Mouse (Mus musculus): ENCODE data around the gene Gpr107.

Gpr107 gene

DNA sequence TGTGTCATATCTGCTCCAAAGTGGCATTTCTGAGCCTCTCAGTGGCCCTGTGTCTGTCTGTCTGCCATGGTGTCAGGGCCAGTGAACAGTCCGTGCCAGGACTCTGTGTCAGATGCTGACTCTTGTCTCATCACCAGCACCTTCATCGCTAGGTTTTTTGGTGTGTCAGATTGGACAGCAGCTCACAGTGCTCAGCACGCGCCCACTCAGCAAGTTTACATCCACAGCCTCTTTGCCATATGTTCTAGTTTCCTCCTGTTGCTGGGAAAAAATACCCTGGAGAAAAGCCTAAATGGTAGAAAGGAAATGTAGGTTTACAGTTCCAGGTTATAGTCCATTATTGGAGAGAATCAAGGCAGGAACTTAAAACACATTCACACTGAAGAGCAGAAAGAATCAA, 46.5 kb downstream of the Gpr107 start:
- TF ChIP-seq GATA4 (IDR thresholded peaks at IDR 0.05; ENCODE audit: insufficient replicate concordance, low read length), result no peak

DNA sequence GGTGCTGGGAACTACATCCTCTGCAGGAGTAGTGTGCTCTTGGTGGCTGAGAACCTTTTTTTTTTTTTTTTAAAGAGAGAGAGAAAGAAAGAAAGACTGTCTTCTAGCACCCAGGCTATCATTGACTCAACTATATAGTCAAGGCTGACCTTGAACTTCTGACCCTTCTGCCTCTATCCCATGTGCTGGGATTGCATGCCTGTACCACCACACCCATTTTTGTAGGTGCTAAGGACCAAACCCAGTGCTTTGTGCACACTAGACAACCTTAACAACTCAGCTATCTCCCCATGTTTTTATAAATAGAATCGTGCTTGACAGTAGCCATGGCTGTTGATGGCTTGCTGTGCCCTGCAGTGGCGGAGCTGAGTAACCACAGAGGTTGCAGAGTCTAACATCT, 47.9 kb downstream of the Gpr107 start:
- no peak for TF ChIP-seq GATA4 (IDR thresholded peaks at IDR 0.05; ENCODE audit: insufficient replicate concordance, low read length)

DNA sequence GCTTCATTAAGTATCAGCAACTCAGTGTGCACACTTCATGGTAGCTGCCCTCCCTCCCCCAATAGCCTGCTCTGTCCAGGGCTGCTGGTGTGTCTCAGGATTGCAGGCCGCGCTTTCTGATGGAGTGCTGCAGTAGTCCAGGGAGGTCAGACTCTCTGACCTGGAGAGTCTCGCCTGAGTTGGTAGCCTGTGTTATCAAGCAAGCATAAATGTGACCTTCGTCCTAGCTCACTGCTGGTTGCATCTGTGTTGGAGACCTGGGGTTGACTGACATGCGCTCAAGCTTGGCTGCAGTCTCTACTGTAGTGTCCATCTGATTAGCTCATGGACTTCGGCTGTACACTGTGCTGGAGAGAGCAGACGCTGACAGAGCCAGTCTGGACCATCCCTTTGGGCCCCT, 49.7 kb downstream of the Gpr107 start:
- TF ChIP-seq GATA4 (IDR thresholded peaks at IDR 0.05; ENCODE audit: insufficient replicate concordance, low read length), result no peak

DNA sequence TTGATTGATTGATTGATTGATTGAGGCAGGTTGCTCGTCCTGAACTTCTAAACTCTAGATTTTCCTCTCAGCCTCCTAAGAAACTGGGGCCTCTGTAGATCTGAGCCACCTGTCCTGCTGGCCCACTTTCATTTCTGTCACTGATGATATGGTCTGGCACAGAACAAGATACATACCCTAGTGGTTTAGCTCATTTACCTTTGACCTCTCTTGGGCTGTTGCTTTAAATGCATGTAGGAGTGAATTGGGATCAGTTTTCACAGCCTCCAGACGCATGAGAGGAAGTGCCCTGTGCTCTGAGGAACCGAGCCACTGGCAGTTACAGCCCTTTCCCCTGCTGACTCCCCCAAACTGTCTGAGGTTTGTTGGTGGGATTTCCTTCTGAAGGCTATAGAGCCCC, 50.2 kb downstream of the Gpr107 start:
- TF ChIP-seq GATA4 (IDR thresholded peaks at IDR 0.05; ENCODE audit: insufficient replicate concordance, low read length), result no peak

DNA sequence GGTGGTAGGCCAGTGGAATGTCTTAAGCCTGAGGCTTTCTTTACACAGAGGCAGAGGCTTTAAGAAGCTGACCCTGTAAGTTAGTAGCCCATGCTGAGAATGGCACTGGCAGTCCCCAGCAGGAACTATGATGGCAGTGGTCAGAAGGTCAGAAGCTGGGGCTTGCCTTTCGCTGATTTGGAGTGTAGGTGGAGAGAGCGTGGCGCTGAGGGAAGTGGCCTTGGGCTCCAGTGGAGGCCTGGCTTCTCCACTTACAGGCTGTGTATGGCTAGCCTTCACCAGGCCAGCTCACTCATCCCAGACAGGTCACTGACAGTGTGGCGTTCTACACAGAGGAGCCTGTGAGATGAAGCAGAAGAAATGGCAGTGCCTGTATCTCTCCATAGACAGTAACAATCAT, 50.8 kb downstream of the Gpr107 start:
- no peak for TF ChIP-seq GATA4 (IDR thresholded peaks at IDR 0.05; ENCODE audit: insufficient replicate concordance, low read length)

DNA sequence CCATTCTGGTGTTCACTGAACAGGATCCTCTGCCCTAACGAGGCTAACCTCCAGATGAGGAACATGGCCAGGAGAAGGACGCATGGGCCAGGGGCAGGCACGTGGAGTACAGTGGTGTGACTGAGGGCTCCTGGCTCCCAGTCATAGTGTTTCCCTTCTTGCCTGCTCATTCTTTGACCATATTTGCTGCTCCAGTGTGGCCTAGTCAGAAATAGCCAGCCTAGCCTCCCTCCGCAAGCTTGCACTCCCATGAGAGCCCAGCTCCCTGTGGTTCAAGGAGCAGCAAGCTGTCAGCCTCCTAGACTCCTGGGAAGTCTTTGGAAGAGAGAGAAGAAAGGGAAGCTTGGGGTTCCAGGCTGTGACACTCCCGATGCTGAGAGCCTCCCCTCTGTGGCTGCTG, 52.6 kb downstream of the Gpr107 start:
- TF ChIP-seq GATA4 (IDR thresholded peaks at IDR 0.05; ENCODE audit: insufficient replicate concordance, low read length), result no peak

DNA sequence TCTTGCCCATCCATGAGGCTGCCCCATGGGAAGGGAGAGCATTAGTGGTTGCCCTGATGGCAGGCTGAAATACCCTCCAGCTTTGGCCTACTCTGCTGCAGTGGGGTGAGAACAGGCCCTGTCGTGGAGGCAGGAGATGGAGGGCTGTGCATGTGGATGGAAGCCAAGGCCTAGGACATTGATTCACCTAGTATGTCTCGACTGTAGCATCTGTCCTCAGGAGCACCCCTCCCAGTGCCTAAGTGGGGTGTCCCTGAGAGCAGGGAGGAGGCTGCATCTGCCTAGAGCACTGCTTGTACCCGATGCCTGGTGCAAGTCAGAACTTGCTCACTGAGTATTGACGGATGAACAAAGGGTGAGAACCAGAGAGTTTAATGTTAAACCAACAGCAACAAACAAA, 54.1 kb downstream of the Gpr107 start:
- TF ChIP-seq GATA4 (IDR thresholded peaks at IDR 0.05; ENCODE audit: insufficient replicate concordance, low read length), result no peak

DNA sequence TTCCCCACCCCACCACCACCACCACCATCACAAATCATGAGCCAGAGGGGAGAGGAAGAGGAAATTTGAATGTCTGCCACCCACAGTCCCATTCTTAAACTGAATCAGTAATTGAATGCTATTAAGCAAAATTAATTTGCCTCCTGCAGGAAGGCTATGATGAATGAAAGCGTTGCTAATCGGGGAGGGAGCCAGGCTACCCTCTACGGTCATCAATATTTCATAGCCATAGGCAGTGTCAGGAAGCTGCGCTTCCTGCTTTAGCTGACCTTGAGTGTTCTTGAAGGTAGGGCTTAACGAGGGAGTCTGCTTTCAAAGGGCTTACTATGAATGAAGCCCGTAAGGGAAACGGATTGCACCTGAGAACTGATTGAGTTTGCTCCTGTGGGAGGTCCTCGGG, 54.8 kb downstream of the Gpr107 start:
- no peak for TF ChIP-seq GATA4 (IDR thresholded peaks at IDR 0.05; ENCODE audit: insufficient replicate concordance, low read length)

DNA sequence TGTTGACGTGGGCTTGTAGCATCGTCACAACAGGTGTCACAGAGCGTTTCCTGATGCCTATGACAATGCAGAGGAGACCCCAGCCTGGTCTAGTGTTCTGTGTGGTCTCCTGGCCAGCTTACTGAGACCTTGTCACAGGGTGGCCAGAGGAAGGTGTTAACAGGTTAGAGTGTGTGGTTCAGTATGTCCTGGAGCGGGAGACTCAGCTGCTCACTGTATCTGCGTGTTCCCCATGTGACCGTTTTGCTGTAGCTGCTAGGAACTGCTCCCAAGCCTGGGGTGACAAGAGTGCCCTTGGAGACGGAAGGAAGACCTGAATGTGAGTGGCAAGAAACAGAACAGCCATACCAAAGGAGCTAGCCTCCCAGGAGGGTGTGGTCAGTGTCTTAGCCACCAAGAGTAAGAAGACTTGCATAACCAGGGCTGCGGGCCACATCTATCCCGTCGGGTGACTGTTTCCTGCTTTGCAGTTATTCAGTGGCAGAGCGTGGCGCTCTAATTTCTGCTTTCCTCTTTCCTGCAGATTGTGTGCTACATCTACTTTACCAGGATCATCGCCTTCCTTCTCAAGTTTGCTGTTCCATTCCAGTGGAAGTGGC, 56.5 kb downstream of the Gpr107 start:
- no peak for TF ChIP-seq GATA4 (IDR thresholded peaks at IDR 0.05; ENCODE audit: insufficient replicate concordance, low read length)

DNA sequence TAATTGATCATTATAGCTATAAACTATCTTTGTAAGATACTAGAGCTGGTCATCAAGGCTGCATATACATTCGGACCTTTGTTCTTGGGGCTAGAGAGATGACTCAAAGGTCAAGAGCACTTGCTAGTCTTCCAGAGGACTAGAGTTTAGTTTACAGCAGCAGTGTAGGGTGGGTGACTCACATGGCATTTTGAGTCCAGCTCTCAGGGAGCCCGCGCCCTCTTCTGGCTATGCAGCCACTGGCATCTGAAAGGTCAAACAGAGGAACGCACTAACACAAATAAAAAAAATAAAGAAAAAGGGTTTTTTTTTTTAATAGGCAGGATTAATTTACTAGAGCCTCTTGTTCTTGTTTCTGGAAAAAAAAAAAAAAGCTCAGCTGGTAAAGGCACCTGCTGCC, 57.4 kb downstream of the Gpr107 start:
- no peak for TF ChIP-seq GATA4 (IDR thresholded peaks at IDR 0.05; ENCODE audit: insufficient replicate concordance, low read length)

DNA sequence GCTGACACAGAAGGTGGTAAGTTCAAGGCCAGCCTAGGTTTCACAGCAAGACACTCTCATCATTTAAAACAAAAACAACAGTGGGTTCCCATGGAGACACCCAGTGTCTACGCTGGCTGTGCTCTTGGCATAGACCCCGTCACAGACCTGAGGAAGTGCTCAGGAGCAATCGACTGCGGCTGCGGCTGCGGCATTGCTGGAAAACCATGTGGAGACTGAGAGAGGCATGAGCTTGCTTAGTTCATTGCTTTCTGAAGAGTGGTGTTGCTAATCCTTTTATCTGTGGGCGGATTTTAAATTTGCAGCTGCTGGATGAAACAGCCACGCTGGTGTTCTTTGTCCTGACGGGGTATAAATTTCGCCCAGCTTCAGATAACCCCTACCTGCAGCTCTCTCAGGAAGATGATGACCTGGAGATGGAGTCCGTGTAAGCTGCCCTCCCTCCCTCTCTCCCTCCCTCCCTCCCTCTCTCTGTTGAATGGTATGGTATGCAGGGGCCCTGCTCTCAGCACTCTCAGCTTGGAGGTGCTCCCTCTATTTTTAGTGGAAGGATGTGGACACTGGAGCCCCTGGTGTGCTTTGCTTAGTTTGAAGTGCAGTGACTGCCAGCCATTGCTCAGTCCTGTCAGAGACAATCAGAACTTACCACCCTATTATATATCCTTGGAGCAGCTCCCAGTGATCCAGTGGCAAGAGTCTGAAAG, 58.2 kb downstream of the Gpr107 start:
- no peak for TF ChIP-seq GATA4 (IDR thresholded peaks at IDR 0.05; ENCODE audit: insufficient replicate concordance, low read length)

DNA sequence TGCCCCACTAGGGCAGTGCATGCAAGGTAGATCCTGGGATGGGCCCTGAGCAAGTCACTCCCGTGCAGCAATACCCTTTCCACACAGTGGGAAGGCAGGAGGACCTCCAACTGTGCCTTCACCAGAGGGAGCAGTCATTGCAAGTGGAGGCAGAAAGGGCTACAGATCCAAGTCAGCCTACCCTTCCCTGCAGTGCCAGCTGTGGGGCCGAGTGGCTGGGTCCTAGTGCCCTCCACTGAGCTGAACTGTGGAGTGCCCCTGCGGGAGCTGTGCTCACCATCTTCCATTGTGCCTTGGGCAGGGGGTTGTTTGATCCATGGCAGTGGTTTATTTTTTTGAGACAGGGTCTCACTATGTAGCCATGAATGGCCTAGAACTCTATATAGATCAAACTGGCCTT, 59.1 kb downstream of the Gpr107 start:
- TF ChIP-seq GATA4 (IDR thresholded peaks at IDR 0.05; ENCODE audit: insufficient replicate concordance, low read length), result no peak

DNA sequence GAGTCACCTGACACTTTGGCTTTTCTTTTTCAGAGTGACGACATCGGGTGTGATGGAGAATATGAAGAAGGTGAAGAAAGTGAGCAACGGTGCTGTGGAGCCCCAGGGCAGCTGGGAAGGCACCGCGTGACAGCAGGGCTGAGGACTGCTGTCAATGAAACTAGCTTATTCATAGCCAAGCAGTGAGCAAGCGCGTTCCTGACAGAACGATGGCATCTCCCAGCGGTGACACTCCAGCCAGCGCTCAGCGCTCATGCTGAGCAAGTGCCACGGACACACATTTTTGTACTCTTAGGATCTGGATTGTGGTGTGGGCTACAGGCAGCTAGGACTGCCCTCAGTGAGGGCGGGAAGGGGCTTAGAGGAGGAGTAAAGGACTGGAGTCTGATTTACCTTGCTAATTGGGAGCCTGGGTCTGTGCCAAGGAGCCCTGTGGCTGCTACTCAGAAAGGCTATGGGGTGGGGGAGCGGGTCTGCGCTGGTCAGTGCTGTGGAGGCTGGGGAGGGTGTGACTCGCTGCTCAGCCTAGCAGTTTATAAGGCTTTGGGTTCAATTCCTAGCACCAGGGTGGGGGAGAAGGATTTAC, 62.2 kb downstream of the Gpr107 start:
- TF ChIP-seq GATA4 (IDR thresholded peaks at IDR 0.05; ENCODE audit: insufficient replicate concordance, low read length), result no peak

DNA sequence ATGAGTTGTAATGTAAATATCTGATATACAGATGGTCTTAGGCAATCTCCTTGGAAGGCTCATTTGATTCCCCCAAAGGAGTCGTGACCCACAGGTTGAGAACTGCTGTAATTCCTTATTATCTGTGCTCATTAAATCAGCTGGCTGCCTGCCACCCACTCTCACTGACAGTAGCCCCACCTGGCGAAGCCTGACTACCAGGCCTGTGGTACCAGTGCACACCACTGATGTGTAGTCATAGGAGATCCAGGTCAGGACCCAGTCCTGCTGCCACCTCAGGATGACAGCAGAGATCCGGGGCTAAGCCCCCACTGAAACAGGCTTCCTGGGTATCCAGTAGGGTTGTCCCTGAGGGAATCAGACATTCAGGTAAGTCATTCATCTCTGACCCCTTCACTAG, 66.5 kb downstream of the Gpr107 start:
- TF ChIP-seq GATA4 (IDR thresholded peaks at IDR 0.05; ENCODE audit: insufficient replicate concordance, low read length), result no peak

DNA sequence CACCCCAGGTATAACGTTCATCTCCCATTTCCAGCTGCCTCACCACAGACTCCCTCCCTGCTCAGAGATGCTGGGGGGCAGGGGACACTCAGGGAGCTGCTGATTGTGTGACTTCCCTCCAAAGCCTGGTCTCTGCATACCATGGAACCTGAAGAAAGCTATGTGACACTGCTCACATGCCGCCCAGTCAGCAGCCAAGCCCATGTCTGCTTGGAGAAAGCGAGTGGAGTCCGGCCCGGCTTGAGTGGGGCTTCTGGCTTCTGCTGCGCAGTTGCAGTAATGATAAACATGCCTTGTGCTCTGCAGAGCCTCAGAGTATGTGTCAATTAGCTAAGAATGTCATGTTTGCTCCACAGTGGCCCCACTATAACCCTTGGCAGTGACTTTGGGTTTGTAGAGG, 67.4 kb downstream of the Gpr107 start:
- no peak for TF ChIP-seq GATA4 (IDR thresholded peaks at IDR 0.05; ENCODE audit: insufficient replicate concordance, low read length)

DNA sequence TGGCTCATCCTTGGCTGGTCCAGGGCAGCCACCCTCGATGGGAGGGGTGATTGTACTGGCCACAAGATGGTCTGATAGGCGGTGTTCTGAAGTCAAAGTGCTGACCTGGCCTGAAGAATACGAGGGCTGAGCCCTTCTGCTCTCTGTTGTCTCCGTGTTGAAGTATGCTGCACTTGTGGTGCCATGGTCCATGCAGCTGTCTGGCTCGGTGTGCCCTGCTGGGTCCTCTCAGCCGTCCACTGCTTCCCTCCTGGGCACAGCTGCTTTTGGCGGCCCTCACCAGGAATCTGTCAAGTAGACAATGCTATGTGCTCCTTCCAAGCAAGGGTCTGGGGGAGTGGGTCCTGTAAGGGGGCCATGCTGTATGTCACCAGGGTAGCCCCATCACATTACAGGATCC, 68.7 kb downstream of the Gpr107 start:
- no peak for TF ChIP-seq GATA4 (IDR thresholded peaks at IDR 0.05; ENCODE audit: insufficient replicate concordance, low read length)

DNA sequence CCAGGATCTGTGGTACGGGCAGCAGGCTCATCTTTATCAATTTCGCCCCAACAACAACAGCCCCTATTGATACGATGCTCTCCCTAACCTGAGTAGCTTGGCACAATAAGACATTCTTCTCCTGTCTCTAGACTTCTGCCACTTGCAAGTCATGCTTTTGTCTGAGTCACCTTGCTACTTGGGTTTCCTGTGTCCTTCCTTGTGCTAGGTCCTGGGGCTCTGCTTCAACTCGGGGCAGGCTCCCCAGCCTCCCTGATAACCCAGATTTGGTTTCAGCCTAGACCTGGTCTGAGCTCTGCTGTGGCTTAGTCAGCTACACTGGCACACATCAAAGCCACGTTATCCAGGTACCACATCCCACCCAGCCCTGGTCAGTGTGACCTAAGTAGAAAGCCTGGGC, 69.5 kb downstream of the Gpr107 start:
- TF ChIP-seq GATA4 (IDR thresholded peaks at IDR 0.05; ENCODE audit: insufficient replicate concordance, low read length), result no peak

Measured in liver, adult (tissue).